Mouse (Mus musculus) liver, embryonic 14.5 days (tissue): ENCODE results near the gene Trpm5. TPM values are rescaled to one million over a fixed set of nuclear protein-coding genes. Genes with fewer than 3 reads are reported as not detected.

ENCODE experiments used
- ATAC-seq: fragments of 200-750 bp; cut with Nextera tagmentation; 2 replicates; pipeline ENCODE4 v1.8.0; 2017; ENCODE audit warnings: moderate number of reproducible peaks, mild to moderate bottlenecking, moderate library complexity; ENCODE audit not compliant: insufficient read depth
- DNase-seq, 3 experiments: peaks; one replicate each; pipeline ENCODE4 v3.0.0-alpha.2; 2012 to 2013; ENCODE audit warnings: low read depth in 3 of 3, low spot score in 3 of 3
- H3K27ac ChIP-seq: fragments of 300-500 bp; sonication (generic); 2 replicates; pipeline ENCODE4 v1.5.1; 2014; ENCODE audit warnings: moderate library complexity, mild to moderate bottlenecking, control low read depth, inconsistent platforms
- H3K27me3 ChIP-seq: fragments of 300-500 bp; sonication (generic); 2 replicates; pipeline ENCODE4 v1.6.1; 2014; ENCODE audit warnings: mild to moderate bottlenecking, low read length, moderate library complexity; ENCODE audit not compliant: control insufficient read depth, insufficient read depth
- H3K36me3 ChIP-seq: fragments of 300-500 bp; sonication (generic); replicated peaks from 2 replicates; pipeline ENCODE4 v1.6.1; 2014; ENCODE audit warnings: low read depth; ENCODE audit not compliant: control insufficient read depth, insufficient read depth
- H3K4me1 ChIP-seq, 2 experiments: fragments of 200-500 bp in 1 of 2; fragments of 300-500 bp in 1 of 2; sonication (generic) in 1 of 2; replicated peaks; 2 replicates each; pipeline ENCODE4 v1.6.1; 2012 to 2014; ENCODE audit warnings: antibody characterized with exemption in 1 of 2, inconsistent platforms in 1 of 2, low read length in 1 of 2; ENCODE audit not compliant: control insufficient read depth in 2 of 2, insufficient read depth in 2 of 2
- H3K4me2 ChIP-seq: fragments of 300-500 bp; sonication (generic); 2 replicates; pipeline ENCODE4 v1.6.1; 2014; ENCODE audit warnings: low read depth, mild to moderate bottlenecking, control low read depth, moderate library complexity
- H3K4me3 ChIP-seq, 2 experiments: fragments of 200-500 bp in 1 of 2; fragments of 300-500 bp in 1 of 2; sonication (generic) in 1 of 2; 2 replicates each; pipeline ENCODE4 v1.5.1; 2012 to 2014; ENCODE audit warnings: low read depth in 2 of 2, low read length in 2 of 2, mild to moderate bottlenecking in 2 of 2, control low read depth in 1 of 2, inconsistent platforms in 1 of 2, moderate library complexity in 1 of 2; ENCODE audit not compliant: insufficient read depth in 1 of 2
- H3K9ac ChIP-seq: fragments of 300-500 bp; sonication (generic); replicated peaks from 2 replicates; pipeline ENCODE4 v1.6.1; 2014; ENCODE audit warnings: mild to moderate bottlenecking, control low read depth, moderate library complexity
- H3K9me3 ChIP-seq: fragments of 300-500 bp; sonication (generic); 2 replicates; pipeline ENCODE4 v1.6.1; 2016; ENCODE audit warnings: low read length, mixed read lengths; ENCODE audit not compliant: control insufficient read depth
- CTCF ChIP-seq: IDR thresholded peaks from 2 replicates; pipeline ENCODE4 v1.5.1; 2016; ENCODE audit warnings: antibody characterized with exemption, low read depth, control low read depth
- EP300 ChIP-seq: IDR thresholded peaks from 2 replicates; pipeline ENCODE4 v1.6.1; 2016; ENCODE audit warnings: antibody characterized with exemption, low read depth
- WGBS: fragments of 180-500 bp; shearing (Covaris S2); extraction: QIAGEN DNeasy Blood & Tissue Kit; methylation state at CpG from one replicate; pipeline ENCODE4 v1.1.7; 2014; ENCODE audit not compliant: insufficient replicate concordance; 5-methylcytosine and 5-hydroxymethylcytosine counted together
- polyA plus RNA-seq, 2 experiments: library from polyadenylated mRNA; depleted of rRNA in 1 of 2; stranded (reverse) in 1 of 2; unstranded in 1 of 2; fragments of >200 nt; fragmentation: Nextera tagmentation in 1 of 2; extraction: Ambion mirVana in 1 of 2; gene quantifications; 2 replicates each; pipeline versions ENCODE4 v1.2.1 to v1.2.3; 2012 to 2014

The Trpm5 gene
- polyA plus RNA-seq, 2 experiments, result 0.34 to 0.54 TPM

DNA sequence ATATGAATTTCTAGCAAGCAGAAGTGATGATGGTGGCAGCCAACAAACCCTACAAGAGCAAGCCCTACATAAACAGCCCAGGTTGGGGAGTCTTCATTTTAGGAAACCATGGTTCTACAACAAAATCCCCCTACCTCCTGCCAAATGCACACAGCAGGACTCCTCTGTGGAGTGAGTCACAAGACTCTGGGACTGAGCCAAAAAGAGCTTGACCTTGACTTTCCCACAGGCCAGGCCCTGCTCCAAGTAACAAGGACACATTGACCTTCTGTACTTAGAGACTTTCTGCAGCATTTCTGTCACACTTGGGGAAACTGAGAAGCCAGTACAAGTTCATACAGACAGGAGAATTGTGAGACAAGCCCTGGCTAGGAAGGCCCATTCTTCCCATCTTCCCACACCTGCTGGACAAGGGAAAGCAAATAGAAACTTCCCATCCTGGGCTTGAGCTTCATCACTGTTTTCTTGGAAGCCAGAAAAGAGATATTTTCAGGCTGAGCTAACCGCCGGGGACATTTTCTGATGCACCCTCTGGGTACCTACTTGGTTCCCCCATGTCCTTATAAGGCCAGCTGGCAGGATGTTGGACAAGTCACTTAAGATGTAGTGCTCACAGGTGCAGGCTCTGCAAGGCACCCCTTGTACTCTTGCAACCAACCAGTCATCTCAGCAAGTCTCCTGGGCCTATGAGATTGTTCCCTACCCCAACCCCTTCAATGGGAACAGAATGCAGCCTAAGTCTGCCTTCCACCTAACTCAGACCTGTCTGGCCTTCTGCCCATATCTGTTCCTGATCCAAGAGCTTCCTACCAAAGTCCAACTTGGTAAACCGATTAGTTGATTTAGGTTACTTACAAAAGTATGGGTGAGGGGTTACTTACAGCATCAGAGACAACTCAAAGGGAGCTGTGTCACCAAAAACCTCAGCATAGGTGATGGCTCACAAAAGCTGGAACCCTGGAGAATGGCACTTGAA is 44.3 kb downstream of the Trpm5 start:
- no peaks in the 10 kb centered on the region for H3K9me3 ChIP-seq
- peaks cover 9 to 23% of the 10 kb centered on the region in 2 experiments for H3K4me1 ChIP-seq
- no peak overlapping the region for H3K9ac ChIP-seq
- H3K4me2 ChIP-seq, result no peak overlapping the region
- no peaks in the 10 kb centered on the region for H3K36me3 ChIP-seq
- 69% methylated on average over 3 of the region's 3 CpGs for WGBS
- H3K27ac ChIP-seq, result no peak overlapping the region
- no peaks in the 10 kb centered on the region for H3K27me3 ChIP-seq
- no peak for ATAC-seq
- DNase-seq, result no peak
- H3K4me3 ChIP-seq, result no peak overlapping the region
- TF ChIP-seq EP300 (no peak), CTCF (no peak)

DNA sequence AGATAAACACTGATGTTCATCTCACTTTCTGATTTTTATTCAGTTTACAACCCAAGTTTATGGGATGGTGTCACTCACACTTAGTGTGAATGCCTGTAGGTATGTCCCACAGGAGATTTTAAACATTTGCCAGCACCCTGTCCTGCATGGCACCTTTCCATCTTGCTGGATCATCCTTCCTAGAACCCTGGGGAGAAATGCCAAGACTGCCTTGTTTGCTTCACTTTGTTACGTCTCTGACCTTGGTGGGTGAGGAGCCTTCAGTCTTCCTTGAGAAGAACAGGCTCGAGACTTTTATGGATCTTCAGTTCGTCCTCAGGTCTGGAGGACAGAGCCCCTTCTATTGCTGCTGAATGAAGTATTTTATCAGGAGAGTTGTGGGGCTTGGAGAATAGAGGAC is 45.1 kb downstream of the Trpm5 start:
- H3K36me3 ChIP-seq, result no peaks in the 10 kb centered on the region

DNA sequence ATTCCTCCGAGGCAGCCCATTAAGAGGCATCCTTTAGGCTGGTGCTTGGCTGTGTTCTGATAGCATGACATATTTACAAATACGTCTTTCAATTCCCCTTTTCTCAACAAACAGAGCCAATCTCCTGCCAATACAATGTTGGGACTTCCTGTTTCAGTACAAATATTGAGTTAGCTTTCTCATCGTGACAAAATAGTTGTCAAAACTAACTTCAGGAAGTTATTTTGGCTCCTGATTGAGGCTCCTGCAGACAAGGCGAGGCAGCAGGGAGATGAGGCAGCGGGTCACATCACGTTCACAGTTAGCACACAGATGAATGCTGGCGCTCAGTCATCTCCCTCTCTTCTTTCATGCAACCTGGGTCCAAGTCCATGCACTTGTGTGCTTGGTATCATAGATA is 48.1 kb downstream of the Trpm5 start:
- Histone ChIP-seq H3K4me1 (peaks cover 0 to 20% of the 10 kb centered on the region in 2 experiments; a peak in 2 of 4 replicates), H3K27me3 (no peaks in the 10 kb centered on the region), H3K9me3 (no peaks in the 10 kb centered on the region), H3K4me2 (no peak overlapping the region), H3K27ac (no peak overlapping the region), H3K36me3 (no peaks in the 10 kb centered on the region), H3K4me3 (no peak overlapping the region), H3K9ac (no peak overlapping the region)
- DNase-seq (no peak), ATAC-seq (no peak)
- 30% methylated on average over 7 of the region's 7 CpGs for WGBS
- TF ChIP-seq CTCF (no peak), EP300 (no peak)

More for the DNA sequence above, 45.1 kb downstream of the Trpm5 start:
- Histone ChIP-seq H3K4me1 (peaks cover 4 to 15% of the 10 kb centered on the region in 2 experiments), H3K9ac (no peak overlapping the region), H3K9me3 (no peaks in the 10 kb centered on the region), H3K27ac (no peak overlapping the region), H3K4me2 (no peak overlapping the region), H3K27me3 (no peaks in the 10 kb centered on the region), H3K4me3 (no peak overlapping the region)
- 56% methylated on average over 3 of the region's 3 CpGs for WGBS
- ATAC-seq (no peak), DNase-seq (no peak)
- TF ChIP-seq EP300 (no peak), CTCF (no peak)

DNA sequence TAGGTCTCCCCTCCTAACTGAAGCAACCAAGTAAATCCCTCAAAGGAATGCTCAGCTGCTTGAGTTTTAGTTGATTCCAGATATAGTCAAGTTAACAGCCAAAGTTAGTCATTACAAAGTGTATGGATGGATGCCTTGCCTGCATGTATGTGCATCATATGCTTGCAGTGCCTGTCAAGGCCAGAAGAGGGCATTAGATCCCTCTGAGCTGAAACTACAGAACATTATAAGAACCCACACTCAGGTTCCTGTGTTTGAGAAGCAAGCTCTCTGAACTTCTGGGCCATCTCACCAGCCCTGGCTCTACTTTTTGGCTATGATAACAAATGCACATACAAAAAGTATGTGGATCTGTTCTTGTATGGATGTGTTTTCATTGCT is 49.6 kb downstream of the Trpm5 start:
- H3K9ac ChIP-seq, result no peak overlapping the region
- H3K9me3 ChIP-seq, result no peaks in the 10 kb centered on the region
- H3K4me2 ChIP-seq, result no peak overlapping the region
- no peaks in the 10 kb centered on the region for H3K27me3 ChIP-seq
- no peak for ATAC-seq
- H3K36me3 ChIP-seq, result no peaks in the 10 kb centered on the region
- peaks cover 0 to 25% of the 10 kb centered on the region in 2 experiments; a peak in 2 of 4 replicates for H3K4me1 ChIP-seq
- no peak for DNase-seq
- H3K4me3 ChIP-seq, result no peak overlapping the region
- TF ChIP-seq CTCF (peak; percentile 51), EP300 (no peak)
- no peak overlapping the region for H3K27ac ChIP-seq

DNA sequence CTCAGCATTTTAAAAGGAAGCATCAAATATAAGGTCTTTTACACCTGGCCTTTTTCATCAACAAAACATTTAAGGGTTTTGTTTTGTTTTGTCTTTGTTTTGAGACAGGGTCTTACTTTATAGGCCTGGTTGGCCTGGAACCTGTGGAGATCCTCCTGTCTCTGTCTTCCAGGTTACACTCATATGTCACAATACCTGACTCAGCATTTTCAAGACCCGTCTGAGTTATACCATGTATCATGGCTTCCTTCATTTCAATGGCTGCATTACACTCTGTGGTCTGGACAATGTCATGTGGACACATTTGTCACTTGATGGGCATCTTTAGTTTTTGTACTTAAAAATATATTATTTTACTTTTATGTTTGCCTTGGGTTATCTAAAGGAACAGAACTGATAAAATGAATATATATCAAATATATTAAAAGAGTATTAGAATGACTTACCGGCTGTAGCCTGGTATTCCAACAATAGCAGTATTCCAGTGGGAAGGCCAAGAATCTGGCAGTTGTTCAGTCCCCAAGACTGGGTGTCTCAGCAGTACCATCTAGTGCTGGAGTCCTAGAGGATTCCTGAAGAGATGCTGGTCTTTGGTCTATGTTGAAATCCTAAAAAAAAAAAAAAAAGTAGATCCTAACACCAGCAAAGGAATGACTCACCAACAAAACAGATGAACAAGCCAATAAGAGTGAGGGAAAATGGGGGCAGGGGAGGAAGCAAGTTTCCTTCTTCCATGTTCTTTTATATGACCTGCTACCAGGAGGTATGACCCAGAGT is 50.2 kb downstream of the Trpm5 start:
- H3K36me3 ChIP-seq, result no peaks in the 10 kb centered on the region
- H3K27me3 ChIP-seq, result no peaks in the 10 kb centered on the region
- no peak for TF ChIP-seq CTCF
- TF ChIP-seq EP300, result no peak
- DNase-seq, result no peak
- H3K4me1 ChIP-seq, result peaks cover 0 to 25% of the 10 kb centered on the region in 2 experiments; a peak in 2 of 4 replicates
- H3K9me3 ChIP-seq, result no peaks in the 10 kb centered on the region
- H3K4me3 ChIP-seq, result no peak overlapping the region
- 54% methylated on average over 2 of the region's 2 CpGs for WGBS
- no peak overlapping the region for H3K4me2 ChIP-seq
- no peak for ATAC-seq
- H3K27ac ChIP-seq, result no peak overlapping the region
- no peak overlapping the region for H3K9ac ChIP-seq
